Mouse (Mus musculus): ENCODE results near the gene Sart1.
A peak's percentile ranks its signal among the peaks of the same experiment; 100 is the strongest.
"Not testable (repeated sequence)": the region's sequence is repeated elsewhere in the genome, so short reads cannot be mapped to it uniquely, and the experiment has no call there.

Gene Sart1

DNA sequence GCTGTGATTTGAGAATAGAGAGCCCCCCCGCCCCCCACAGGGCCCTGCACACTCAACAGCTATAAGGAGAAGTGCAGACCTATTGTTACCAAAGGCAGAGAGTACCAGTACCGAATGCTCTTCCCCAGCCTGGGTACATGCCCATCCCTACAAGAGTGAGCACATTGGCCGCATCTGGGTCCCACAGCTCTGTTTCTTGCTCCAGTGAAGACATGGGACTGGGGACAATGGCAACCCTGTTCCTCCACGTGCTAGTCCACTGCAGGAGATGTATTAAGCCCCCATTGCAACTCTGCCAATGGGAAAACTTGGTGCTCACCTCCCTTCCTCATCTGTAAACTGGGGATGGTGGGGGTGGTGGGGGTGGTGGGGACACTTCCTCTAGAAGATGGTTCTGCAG, 25.3 kb upstream of the Sart1 start:
- no peak for DNase-seq

DNA sequence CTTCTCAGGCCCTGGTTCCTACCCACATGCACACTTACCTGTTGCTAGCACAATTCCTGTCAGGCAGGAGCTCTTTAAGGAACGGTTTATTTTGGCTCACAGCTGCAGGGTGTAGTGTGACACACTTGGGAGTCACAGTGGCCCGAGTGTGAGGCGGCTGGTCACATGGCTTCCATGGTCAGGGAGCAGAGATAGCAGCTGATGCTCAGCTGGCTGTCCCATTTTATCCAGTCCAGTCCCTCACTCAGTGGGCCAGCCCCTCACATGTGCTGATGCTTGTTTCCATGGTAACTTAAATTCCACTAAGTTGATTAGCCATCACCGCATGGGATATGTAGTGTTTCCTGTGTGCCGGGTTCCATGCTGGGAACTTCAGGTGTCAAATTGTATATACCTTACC, 23.5 kb upstream of the Sart1 start:
- peak in 1 of 2 experiments; percentile 57 for DNase-seq

DNA sequence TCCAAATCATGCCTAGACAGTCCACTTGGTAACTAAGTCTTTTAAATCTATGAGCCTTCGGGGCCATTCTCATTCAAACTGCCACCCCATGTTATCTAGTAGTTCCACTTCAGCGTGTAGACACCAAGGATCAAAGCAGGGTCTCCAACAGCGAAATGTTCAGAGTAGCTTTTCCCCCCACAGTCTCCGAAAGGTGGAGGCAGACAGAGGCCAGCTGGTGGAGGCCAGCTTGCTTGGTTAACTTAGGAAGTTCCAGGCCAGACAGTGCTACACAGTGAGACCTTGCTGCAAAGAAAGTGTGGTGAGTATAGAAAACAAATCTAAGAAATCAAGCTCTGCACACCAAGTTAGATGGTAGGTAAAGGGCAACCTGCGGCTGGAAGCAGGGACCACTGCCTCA, 22.1 kb upstream of the Sart1 start:
- no peak for DNase-seq

DNA sequence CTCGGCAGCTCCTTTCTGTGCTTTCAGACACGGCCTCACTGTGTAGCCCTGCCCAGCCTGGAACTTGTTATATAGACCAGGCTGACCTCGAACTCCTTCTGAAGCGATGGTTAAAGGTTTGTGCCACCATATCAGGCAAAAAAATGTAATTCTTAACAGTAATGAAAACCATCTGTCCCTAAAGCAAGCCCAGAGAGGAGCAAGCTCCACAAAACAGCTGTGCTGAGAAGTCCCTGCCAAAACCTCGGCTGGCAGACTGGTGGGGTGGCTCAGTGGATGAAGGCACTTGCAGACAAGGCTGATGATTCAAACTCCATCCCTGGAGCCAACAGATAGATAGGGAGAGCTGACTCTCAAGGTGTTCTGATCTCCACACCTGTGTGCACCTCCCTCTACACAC, 20.6 kb upstream of the Sart1 start:
- DNase-seq = no peak

DNA sequence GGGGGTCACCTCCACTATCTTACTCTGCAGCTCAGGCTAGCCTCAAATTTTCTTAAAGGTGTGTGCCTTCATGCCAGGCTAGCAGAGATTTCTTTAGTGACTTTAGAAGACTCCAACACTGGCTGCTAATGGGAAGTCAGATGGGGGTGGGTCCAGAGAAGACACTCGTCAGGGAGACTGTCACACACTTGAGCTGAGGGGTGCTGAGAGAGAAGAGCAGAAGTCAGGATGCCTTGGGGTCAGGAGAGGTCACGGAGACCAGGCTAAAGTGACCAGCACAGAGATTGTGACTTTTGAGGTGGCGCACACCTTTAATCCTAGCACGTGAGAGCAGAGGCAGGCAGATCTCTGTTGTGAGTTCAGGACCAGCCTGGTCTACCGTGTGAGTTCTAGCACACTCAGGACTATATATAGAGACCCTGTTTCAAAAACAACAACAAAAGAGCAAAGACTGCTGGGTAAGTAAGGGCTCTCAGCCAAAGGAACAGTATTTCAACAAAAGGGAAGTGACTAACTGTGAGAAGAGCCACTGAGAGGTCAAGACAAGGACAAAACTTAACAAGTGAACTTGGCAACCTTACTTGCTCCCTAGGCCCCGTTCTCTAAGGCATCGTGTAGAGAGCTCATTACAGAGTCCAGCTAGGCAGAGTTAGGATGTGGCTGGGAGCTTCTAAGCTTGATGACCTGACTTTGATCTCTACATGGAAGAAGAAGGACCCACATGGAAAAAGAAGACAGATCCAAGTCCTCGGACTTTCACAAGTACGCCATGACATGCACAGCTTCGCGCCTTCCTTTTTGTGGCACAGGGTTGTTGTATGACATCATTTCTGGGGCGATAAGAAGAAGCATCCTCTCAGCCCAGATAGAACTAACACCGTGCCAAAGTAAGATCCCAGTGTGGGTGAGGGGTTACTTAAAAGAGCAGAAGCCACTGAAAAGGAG, 19.8 kb upstream of the Sart1 start:
- DNase-seq = peak; percentile 44 to 60

DNA sequence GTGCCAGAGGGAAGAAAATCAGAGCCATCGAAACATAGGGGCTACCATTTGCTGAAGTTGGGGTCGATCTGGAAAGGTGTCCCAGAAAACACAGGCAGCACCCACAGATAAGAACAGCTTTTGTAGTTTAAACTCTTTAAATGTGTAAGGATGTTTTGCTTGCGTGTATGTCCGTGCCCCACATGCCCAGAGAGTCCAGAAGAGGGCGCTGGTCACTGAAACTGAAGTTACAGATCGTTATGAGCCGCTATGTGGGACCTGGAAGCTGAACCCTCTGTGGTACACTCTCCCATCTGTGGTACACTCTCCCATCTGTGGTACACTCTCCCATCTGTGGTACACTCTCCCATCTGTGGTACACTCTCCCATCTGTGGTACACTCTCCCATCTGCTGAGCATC, 18.6 kb upstream of the Sart1 start:
- DNase-seq = peak; percentile 81 to 82

DNA sequence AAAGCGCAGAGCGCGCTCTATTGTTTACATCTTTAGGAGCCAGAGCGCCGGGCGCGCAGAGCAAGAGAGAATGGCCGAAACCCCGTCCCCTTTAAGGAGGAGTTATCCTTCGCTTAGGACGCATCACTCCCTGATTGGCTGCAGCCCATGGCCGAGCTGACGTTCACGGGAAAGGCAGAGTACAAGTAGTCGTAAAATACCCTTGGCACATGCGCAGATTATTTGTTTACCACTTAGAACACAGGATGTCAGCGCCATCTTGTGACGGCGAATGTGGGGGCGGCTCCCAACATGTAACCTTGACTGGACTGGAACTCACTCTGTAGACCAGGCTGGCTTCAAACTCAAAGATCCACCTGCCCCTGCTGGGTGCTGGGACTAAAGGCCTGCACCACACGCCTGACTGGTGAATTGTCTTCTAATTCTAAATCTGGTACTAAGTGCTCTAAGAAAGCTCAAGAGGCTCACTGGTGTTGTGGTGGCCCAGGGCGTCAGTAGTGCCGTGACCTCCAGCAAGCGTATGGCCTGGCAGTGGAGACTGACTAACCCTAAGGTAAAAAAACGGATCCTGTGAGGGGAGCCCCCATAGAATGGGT, 18.1 kb upstream of the Sart1 start:
- DNase-seq = peak; percentile 60 to 75

DNA sequence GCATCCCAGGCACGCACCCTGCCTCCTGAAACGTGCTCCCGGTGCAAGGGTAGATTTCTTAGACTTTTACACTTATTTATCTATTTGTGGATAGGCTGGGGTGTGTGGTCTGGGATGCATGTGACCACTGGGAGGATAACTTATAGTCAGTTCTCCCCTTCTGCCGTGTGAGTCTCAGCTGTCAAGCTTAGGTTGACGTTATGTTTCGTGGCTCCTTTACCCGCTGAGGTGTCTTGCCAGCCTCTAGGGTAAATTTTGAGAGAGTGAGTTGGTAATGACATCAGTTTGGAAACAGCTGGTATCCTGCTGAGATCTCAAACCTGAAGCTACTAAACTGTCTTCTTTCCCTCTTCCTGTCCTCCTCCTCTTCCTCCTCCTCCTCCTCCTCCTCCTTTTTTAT, 17.4 kb upstream of the Sart1 start:
- no peak for DNase-seq

DNA sequence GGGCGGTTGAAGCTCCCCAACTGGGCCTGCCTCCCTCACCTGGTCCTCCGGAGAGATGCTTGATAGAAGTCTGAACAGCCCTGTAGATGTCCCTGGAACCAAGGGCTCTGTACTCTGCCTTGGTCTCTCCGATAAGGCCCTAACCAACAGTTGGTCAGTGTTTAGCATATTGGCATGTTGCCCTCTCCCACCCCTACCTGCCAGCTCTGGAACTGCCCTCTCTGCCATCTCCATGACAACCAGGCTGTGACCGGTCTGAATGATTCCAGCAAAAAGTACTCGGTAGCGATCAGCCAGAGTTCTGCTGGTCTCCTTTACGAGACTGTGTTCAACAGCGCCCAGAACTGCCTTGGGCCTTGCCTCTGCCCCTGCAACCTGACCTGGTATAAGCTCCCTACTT, 13.8 kb upstream of the Sart1 start, which contains the start of gene Tsga10ip:
Tsga10ip (minus strand) TSS at position 234 of the 400 bp plus-strand sequence.
- DNase-seq = no peak

DNA sequence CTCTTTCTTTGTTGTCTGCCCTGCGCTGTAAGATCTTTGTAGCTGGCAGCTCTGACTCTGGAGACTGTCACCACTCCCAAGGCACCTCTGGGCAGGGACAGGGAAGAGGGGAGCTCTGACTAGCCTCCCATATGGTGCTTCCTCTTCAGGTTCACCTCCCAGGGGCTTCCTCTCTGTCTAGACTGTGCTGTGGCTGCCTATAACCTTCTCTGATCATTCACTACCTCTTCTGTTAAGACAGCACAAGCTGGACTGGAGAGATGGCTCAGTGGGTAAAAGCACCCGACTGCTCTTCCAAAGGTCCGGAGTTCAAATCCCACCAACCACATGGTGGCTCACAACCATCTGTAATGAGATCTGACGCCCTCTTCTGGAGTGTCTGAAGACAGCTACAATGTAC, 12.6 kb upstream of the Sart1 start:
- not testable (repeated sequence) for DNase-seq

DNA sequence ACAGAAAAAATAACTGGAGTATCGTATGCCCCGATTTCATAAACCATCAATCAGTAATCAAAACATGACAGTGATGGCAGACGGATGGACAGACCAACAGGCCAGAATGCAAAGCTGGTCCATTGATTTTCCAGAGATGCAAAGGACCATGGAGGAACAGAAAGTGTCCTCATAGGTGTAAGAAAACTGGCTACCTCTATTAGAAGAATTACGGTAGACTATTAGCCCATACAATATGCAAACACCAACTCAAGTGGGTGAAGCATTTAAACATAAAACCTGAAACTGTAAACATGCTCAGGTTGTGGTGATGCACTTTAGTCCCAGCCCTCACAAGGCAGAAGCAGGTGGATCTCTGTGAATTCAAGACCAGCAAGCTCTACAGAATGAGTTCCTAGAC, 6.9 kb upstream of the Sart1 start:
- DNase-seq = no peak

DNA sequence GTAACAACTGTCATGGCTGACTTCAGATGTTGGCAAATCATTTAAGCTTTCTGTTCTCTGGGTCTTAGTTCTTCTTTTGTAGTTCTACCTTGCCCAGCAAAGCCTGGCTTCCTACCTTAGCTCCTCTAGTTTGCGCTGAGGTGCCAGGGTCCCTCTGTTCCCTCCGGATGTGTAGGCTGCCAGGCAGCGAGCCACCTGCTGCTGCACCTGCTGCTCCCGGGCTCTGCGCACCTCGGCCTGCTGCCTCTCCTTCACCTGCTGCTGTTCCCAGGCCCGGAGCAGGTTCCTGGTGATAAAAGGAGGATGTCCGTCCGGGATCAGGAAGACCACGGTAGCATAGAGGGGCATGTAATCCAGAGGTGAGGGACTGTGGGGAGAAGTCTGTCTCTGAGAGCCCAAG, 5.7 kb upstream of the Sart1 start:
- no peak for DNase-seq

DNA sequence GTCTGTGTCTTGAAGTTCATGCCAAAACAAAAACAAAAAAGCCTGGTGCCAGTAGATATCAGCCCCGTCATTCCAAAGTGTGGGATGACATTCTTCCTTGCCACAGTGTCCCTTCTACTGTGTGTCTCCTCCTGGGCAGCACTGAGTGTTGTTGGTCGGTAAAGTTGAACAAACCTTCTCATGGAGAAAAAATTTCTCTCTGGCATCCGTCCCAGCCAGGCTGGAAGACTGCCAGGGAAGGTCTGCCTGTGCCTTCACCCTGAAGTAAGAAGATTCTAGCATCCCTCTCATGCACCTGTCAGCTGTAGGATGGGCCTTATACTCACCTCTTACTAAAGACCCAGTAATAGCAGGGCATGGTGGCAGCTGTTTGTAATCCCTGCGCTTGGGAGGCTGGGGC, 4.4 kb upstream of the Sart1 start:
- peak; percentile 78 to 87 for DNase-seq

DNA sequence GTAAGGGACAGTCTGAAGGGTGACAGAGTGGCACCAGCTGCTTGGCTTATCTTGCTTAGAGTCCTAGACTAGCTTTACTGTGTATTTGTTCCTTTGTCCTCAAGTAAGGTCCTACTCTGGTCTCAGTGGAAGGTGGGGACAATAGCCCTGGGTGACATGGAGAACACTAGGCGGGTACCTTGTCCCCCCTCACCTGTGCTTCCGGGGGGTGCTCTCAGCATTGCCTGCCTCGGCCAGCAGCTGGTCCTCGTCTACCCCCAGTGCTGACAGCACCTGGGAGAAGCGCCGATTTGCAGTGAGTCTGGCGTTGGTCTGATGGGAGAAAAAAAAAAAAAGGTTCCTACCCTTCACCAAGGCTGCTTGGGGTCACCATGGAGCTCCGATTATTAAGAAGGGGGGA, 1.9 kb upstream of the Sart1 start:
- DNase-seq = no peak

DNA sequence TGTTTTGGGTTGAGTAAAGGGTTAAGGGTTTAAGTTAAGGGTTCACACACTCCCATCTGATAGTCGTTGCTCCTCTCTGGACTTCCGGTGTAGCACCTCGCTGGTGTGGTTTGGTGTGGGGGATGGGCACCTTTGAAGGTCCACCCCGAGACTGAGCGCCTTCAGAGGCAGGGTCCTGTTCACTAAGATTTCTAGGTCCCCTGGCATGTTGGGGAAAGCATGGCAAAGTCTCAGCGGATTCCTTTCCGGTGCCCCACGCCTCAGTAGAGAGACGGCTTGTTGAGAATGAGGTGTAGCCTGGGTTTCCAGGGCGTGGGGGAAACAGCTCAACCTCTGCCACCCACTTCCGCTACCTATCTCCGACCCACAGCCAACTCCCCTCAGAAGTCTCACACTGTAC, 1.1 kb upstream of the Sart1 start:
- peak; percentile 37 to 55 for DNase-seq

DNA sequence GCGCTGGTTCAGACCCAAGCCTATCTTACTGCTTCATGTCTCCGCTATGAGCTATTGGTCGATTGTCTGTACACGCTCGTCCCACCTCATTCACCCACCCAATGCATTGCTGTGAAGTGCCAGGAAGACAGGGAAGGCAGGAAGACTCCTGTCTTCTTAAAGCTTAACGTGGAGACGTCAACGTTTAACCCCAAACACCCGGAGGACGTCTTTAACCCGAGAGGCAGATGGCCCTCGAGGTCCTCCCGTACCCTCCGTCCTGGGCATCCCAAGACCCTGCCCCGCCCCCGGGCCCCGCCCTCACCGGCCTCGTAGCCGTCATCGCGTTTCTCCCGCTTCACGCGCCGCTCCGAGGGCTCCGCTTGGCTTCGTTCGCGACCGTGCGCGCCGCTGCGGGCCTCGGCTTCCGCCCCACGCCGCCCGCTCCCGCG, 477 bp downstream of the Sart1 start:
- peak; percentile 35 to 73 for DNase-seq

DNA sequence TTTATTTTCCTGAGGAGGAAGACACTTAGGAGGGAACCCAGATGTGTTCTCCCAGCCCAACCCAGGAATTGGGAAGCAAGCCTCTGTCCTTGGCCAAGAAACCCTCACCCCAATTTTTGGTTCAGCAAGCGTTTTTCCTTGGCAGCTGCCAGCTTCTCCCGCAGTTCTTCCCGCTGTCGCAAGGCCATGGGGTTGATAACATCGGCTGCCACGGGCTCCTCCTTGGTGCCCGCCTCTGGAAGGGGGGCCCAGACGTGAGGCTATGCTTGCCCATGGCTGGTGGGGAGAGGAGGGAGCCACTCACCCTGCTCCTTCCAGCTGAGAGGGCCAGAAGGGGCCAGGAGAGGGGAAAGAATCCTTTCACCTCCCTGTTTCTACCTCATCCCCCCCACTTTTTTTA, 3.8 kb downstream of the Sart1 start:
- DNase-seq = no peak

DNA sequence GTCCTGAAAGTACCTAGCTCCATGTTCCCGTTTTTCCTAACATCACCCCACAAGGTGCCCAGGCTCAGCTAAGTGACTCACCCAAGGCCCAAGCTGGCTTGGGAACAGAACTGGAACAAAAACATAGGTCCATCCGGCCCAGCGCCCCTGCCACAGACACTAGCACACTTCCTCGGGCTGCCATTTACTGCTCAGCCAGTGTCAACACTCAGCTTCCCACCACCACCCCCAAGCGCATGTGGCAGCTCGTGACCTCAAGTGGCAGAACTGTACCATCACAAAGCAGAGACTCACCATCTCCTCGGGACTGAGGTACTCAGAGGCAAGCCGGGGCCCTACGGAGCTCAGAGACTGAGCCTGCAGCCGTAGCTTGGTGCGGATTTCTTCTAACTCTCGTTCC, 5.2 kb downstream of the Sart1 start:
- DNase-seq = no peak

DNA sequence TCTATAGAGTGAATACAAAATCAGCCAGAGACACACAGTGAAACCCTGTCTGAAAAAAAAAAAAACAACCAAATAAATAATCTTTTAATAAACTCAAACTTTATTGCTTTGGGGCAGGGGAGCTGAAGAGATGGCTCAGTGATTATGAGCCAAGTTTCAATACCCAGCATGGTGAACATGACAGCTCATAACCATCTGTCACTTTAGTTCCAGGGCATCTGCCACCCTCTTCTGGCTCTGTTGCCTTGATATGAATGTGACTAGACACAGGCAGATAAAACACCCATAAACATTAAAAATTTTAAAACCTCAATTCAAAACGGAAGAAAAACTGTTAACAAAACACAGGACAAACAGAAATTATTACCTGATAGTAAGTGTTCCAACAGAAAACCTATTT, 11.1 kb downstream of the Sart1 start:
- no peak for DNase-seq

DNA sequence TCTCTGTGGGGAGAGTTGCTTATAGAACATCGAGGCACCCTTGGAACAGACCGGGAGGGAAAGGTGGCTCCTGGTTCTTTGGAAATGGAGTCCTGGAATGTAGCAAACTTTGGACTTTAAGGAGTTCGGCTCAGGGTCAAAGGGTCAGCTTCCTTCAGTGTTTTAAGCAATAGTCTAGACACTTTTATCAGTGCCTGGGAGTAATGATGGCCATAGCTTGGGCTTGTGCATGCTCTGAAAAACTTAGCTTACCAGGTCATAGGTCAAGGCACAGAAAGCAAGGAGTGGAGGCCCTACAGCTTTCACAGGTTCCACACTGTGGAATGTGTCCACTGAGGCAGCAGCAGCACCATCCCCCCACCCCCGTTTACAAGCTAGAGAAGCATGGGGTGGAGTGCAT, 13.8 kb downstream of the Sart1 start:
- no peak for DNase-seq

DNA sequence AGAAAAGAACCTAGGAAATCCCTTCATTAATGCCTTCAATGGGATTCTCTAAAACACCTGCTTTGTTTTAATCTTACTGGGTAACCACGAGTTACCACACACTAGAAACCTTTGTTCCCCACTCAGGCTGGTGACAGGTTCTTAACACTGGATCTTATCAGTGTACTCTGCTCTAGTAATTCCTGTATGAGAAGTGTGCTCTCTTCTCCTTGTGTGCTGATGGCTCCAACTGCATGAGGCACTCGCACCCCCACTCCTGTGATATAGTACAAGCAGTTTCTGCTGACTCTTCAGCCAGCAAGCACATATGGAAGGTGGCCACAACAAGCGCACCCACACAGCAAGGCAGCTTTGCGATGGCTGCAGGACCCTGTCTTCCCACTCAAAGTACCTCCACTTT, 14.3 kb downstream of the Sart1 start:
- no peak for DNase-seq

DNA sequence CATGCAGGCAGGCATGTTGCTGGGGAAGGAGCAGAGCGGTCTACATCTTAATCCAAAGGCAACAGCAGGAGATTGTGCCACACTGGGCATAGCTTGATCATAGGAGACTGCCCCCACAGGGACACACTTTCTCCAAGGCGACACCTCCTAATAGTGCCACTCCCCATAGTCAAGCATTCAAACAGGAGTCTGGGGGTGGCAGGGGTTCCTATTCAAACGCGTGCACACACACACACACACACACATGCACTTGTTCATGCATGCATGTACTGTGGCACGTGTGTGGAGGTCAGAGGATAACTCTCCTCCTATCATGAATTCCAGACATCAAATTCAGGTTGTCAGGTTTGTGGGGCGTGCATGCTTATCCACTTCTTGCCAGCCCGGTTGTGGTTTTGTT, 15.8 kb downstream of the Sart1 start:
- no peak for DNase-seq

DNA sequence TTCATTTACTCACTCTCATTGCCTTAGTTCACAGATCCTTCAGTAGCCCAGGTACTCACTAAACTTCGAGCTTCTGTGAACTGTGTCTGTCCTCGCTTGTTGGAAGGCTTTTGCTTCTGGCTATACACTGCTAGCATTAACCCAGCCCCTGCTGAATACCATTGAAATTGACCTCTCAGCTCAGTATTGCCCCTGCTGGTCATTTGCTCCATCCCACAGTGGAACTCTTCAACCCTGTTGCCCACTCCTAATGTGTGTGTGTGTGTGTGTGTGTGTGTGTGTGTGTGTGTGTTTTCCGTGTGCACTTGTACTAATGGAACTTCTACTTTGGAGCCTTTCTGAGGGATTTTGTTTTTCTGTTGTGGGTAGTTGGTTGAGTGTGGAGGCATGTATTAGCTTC, 17.6 kb downstream of the Sart1 start:
- DNase-seq = no peak

DNA sequence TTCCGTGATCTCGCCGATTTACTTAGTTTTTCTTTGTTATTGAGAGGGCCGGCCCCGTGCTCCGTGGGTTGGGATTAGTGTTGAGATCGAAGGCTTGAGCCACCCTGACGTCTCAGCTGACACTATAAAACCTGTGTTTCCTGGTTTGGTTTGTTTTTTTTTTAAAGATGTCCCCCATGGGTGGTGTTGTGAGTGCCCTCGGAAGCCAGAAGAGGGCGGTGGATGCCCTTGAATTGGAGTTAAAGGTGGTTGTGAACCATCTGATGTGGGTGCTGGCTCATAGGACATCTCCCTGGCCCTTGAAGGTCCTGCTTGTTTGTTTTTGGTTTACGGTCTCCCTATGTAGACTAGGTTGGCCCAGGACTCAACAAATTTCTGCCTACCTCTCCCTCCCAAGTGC, 21.0 kb downstream of the Sart1 start:
- DNase-seq = no peak

DNA sequence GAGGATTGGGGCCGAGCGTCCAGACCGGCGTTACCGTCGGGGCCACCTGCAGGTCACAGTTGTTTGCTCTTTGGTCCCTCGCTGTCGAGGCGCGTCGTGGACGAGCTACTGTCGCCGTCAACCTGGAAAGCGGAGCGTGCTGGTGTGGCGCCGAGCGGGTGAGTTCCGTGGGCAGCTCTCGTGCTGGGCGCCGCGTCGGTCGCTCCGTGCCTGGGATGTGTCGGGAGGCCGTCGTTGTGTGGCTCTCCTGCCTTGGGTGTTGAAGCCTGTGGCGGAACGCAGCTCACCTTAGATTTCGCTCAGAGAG, 21.5 kb downstream of the Sart1 start, which contains the start of gene Banf1:
Banf1 (minus strand) TSS at position 116 of the 307 bp plus-strand sequence.
- no peak for DNase-seq
